Mouse (Mus musculus) urinary bladder, adult 2 months (tissue): ENCODE measurements around the gene Nfic. TPM values are rescaled to one million over a fixed set of nuclear protein-coding genes. Genes with fewer than 3 reads are reported as not detected.
A peak's percentile ranks its signal among the peaks of the same experiment; 100 is the strongest.

Experiments used
- DNase-seq: peaks from one replicate; pipeline ENCODE4 v3.0.0; 2022; ENCODE audit warnings: low spot score
- polyA plus RNA-seq: library from polyadenylated mRNA; depleted of rRNA; stranded (reverse); fragments of >200 nt; gene quantifications from 2 replicates; pipeline ENCODE4 v1.2.3, GENCODE M21; 2012

Nfic gene
- polyA plus RNA-seq, 1 experiment, result 28.4 TPM

DNA sequence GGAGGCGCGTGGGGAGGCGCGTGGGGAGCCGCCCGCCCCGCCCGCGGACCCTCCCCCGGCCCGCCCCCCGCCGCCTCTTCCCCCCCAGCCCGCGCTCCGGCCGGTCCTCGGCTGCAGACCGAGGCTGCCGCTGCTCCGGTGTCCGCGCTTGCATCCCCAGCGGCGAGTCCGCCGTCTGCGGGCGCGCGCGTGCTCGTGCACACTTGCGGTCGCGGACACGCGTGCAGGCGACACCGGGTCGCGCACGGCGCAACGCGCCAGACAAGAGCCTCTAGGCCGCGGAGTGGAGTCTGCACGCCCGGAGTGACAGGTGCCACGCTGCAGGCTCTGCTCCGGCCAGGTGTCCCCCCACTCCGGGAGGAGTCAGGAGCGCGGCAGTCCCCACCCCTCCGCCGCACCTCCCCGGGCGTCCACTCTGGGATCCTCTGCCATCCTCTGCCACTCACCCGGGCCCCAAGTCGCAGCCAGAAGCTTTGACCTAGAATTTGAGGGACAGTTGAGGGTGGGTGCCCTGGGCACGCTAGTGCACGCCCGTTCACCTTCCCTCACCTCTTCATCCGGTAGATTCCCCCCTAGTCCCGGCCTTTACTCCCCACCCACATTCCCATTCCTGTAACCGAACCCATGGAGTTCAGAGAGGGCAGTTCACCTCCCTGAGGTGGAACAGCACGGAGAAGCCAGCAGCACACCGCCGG lies 24.5 kb downstream of the Nfic start:
- peak; percentile 65 for DNase-seq

- peak; percentile 74 for DNase-seq
These were observed 25.1 kb downstream of the Nfic start for GRCm38 (mm10) chr10:81430141-81430830.

DNA sequence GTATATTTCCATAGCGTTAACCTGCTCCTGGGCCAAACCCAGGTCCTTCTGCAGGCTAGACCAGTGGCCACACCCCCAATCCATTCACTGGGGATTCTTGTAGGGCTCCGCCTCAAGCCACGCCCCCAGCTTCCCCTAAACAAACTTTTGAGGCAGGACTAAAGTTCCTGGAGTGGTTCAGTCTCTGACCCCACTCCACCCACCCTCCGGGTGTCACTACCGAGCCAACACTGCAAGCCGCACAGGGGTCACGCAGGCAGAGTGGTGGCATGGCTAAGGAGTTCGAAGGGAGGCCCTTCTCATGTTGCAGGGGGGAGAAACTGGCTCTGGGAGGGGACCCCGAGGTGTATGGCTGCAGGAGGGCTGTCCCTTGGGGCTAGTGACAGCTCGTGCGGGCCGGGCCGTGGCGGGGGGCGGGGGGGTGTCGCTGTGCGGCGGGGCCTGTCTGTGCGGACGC lies 25.8 kb downstream of the Nfic start:
- peak; percentile 54 for DNase-seq

GRCm38 (mm10) chr10:81429092-81429491 lies 26.3 kb downstream of the Nfic start:
- peak; percentile 22 for DNase-seq

DNA sequence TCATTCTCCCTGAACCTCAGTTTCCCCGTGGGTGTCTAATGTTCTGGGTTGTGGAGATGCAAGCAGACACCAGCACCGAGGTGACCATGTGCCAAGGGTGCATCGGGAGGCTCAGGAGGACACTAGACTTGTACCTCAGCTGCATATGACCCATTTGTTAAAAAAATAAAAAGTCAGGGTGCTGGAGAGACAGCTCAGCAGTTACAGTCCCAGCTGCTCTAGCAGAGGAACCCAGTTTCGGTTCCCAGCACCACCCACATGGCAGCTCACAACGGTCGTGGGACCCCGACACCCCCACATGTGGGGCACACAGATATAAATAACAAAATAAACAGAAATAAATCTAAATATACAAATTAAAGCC lies 26.9 kb downstream of the Nfic start:
- no peak for DNase-seq

- DNase-seq, result no peak
These were observed 27.5 kb downstream of the Nfic start for GRCm38 (mm10) chr10:81427804-81428506.

- no peak for DNase-seq
These were observed 28.1 kb downstream of the Nfic start for GRCm38 (mm10) chr10:81427327-81427726.

DNA sequence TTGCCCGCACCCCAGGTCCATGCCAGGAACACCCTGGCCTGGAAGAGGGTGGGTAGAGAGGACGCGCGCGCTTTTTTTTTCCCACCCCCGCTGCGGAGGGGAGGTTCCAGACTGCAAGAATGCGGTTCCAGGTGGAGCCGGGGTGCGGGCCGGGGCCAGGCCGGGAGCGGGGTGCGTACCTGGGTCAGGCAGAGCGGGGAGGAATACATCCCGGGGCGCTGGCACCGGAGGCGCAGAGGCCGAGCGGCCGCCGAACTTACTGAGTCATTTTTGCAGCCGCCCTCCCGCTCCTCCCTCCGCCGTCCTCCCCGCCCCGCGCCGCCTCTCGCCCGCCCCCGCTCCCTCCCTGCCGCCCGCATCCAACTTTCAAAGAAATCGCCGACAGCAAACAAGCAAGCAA lies 28.5 kb downstream of the Nfic start:
- DNase-seq, result peak; percentile 62

DNA sequence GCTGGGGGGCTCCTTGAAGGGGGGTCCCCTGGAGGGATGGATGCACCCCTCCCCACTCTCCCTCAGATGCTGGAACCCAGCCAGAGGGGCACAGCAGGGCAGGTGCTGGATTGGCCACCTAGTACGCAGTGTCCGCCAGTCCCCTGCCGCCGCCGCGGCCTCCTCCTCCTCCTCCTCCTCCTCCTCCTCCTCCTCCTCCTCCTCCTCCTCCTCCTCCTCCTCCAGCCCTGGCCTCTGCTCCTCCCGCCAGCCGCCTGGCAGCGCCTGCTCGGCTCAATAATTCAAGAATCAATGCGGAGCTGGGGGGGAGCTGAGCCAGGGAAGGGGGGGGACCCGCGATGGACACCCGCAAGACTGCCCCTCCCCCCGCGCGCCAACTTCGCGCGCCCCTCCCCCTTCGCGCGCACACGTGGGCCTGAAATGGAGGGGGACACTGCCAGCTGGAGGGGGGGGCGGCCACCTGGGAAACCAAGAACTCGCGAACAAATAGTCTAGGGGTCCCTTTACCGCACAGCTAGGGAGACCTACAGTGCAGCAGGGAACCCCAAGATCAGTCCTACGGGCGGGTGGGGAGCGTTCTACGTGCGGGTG lies 29.3 kb downstream of the Nfic start:
- peak; percentile 23 for DNase-seq

- peak; percentile 41 for DNase-seq
These were observed 30.1 kb downstream of the Nfic start for GRCm38 (mm10) chr10:81425236-81425850.

DNA sequence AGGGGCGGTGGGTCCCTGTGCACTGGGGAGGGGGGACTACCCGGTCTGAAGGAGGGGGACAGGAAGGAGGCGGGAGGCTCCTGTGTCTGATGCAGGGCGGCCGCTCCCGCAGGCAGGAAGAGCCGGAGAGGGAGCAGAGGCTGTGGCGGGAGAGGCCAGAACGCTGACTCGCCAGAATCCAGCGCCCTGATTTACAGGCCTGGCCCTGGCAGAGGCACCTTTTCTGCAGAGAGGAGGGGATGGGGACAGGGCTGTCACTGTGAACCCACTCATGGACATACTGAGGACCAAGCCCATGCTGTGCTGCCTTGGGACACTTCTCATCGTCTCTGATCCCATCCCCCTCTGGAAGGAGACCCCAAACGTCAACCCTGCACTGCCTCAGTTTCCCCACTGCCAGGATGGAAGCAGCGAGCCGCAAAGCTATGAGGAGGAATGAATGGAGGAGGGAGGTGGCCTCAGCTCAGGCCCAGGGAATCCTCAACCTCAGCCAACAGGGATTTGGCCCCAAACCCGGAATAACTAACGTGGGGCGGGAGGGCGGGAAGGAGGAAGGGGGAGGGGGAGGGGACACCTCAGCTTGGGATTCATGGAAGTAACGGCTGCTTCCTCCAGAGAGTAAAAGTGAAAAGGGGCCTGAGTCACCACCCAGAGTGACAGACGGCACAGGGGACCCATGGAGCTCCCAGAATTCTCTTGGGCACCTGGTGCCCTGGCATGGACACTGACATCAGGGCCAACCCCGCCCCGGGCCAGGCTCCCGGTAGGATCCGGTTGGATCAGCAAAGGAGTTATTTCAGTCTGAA lies 31.0 kb downstream of the Nfic start:
- DNase-seq, result peak; percentile 31

- DNase-seq, result peak; percentile 17
These were observed 31.8 kb downstream of the Nfic start for GRCm38 (mm10) chr10:81423476-81424245.

DNA sequence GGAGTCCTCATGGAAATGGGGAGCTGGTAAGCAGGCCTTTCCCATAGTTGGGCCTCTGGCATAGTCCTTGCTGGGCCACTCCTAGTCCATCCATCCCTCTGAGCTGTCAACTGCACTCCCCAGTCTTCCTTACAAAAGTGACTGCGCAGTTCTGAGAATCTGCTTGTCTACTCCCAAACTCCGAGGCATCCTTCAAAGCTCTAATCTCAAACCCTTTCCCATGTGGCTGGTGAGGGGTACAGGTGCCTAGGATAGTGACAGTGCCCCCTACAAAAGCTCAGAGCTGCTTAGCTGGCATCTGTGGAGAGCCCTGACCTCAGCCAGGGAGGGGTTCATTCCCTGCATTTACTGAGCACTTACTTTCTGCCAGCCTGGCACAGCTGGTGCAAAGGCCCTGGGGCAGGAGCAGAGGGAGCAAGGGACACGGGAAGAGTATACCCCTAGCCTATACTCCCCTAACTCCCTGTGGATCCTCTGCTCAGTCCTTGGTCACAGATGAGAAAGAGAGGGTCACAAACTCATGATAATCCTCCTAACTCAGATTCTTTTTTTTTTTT lies 32.7 kb downstream of the Nfic start:
- DNase-seq, result peak; percentile 18

DNA sequence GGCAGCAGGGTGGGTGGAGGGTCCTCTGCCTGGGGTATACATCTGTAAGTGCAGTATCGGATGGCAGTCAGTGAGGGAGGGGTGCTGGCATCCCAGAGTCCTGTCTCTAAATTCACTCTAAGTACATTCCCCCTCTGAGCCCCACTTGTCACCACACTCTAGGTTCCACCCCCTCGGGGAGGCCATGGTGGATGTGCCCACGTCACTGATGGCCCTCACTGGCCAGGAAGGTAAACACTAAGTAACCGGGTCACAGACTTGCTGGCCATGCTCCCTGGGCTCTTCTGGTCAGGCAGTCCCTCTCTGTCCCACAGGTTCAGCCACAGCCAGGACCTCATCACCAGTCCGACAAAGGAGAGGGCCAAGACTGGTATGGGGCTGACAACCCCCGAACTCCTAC lies 33.2 kb downstream of the Nfic start:
- DNase-seq, result no peak

DNA sequence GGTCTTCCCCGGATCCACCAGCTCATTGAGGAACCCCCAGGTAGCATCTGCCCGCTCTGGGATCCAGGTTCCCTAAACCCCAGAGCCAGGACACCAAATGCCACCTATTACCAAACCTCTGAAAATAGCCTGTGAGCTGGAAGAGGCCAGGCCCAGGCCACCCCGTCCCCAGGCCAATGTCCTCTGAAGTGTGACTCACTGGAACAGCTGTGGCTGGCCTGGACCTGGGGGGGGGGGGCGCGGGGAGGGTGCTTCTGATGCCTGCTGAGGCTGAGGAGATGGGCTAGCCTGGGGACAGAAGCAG lies 33.7 kb downstream of the Nfic start:
- peak; percentile 19 for DNase-seq

DNA sequence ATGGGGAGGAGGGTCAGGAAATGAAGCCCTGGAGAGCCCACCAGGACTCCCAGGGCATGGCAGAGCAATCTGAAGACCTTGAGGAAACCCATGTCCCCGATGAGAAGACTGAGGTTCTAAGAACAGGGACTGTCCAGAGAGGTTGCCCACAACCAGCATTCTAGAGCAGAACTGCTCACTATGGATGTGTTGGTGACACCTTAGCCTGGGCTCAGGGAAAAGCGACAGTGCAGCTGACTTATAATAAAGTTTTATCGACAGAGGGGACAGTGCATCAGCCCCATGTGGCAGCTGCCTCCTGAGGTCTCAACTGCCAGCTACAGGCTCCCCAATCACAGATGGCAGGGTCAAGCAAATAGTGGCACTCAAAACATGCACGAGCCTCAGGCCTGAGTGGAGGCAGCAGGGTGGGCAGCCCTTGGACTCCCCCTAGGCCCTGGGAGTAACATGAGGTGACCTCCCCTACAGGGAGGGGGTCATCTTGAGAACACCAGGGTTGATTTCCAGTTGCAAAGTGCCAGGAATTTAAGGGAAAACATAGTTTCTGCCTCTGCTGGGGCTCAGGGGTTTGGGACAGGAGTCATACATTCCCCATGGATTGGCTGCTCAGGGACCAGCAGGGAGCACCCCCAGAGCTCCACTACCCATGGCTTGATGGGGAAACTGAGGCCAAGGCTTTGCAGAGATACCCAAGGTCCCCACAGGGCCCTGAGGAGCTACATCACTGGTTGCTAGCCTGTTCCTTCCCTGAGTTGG lies 34.2 kb downstream of the Nfic start:
- DNase-seq, result peak; percentile 13

DNA sequence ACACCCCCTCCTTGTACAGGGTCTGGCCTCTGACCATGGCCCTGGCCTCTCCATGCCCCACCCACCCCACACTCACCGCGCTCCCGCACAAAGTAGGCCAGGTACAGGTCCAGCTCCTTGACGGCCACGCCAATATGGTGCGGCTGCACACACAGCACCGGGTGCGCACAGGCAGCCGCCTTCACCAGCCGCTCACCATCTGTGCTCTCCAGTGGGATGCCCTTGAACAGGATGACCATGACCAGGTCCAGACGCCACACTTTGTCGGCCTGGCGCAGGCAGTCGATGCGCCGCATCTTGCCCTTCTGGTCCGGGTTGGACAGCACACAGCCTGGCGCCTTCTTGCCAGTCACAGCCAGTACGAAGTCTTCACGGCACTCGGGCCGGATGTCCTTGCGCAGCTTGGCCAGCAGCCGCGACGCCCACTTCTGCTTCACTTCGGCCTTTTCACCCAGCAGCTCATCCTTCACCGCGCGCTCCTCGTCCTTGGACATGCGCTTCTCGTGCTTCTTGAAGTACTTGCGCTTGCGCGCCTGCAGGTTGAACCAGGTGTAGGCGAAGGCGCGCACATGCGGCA lies 35.2 kb downstream of the Nfic start:
- peak; percentile 18 for DNase-seq

DNA sequence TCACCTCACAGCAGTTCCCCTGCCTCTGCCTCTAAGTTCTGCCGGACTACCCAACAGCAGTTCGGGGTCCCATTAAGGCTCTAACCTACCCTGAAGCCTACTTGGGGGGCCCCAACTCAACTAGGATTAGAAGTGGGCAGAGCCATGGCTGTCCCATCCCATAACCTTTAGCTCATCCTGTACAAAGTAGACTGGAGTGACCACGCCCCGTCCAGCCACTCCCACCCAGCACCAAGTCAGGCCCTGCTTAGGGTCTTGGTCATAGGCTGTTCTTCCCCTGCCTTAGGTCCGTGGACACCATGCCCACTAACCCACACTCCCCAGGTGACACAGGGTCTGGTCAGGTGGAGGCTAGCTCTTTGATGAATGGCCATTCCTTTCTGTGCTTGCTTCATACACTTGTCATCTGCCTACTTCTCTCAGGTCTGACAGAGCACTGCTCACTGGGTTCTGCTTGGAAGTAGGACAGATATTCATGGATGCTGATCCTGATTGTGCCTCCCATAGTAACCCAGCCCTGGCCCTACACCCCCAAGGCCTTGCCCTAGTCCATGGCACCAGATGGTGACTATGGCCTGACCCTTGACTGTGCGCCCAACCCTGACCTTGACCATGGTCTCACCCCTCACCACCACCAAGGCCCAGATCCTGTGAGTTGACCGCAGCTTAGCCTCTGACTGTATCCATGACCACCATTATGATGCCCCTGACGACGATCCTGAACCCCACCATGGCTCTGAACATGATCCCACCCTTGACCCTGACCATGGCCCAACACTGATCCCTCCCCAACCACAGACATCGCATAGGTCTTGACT lies 36.1 kb downstream of the Nfic start:
- DNase-seq, result peak; percentile 19
